Mouse (Mus musculus): ENCODE results near the gene Kdm2b.

Gene Kdm2b

GRCm38 (mm10) chr5:122825099-122825498 is 164.5 kb downstream of the Kdm2b start:
- no peak for DNase-seq

- no peak for DNase-seq
Measured at GRCm38 (mm10) chr5:122824450-122824849, 165.2 kb downstream of the Kdm2b start.

GRCm38 (mm10) chr5:122823976-122824375 is 165.6 kb downstream of the Kdm2b start:
- no peak for DNase-seq

GRCm38 (mm10) chr5:122822441-122822840 is 167.2 kb downstream of the Kdm2b start:
- no peak for DNase-seq

DNA sequence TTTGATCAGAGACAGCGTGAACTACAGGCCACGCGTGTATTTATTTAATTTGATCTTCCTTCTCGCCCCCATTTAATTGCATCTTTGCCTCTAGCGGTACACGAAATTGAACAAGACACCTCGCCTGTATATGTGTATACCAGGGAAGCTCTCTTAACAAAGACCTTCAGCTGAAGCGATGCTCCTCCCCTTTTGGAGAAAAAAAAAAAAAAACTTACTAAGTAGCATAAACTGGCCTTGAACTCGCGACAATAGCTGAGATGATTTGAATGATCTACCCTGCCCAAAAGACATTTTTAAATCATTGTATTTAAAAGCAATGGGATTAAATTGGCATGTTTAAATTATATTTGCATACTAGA is 168.1 kb downstream of the Kdm2b start:
- no peak for DNase-seq

- peak; percentile 94 for DNase-seq
Measured at GRCm38 (mm10) chr5:122820777-122821523, 168.7 kb downstream of the Kdm2b start, which contains the start of gene Anapc5. TSS of gene Anapc5 (minus strand) at chr5:122821339.
